Mouse (Mus musculus) skeletal muscle tissue, adult 2 months (tissue): ENCODE data around the gene Zfp809.
"Not testable (repeated sequence)": the region's sequence is repeated elsewhere in the genome, so short reads cannot be mapped to it uniquely, and the experiment has no call there.

Experiments
- DNase-seq: peaks from one replicate; pipeline ENCODE4 v3.0.0-alpha.2; 2012; ENCODE audit warnings: low read depth, low spot score

Gene Zfp809

DNA sequence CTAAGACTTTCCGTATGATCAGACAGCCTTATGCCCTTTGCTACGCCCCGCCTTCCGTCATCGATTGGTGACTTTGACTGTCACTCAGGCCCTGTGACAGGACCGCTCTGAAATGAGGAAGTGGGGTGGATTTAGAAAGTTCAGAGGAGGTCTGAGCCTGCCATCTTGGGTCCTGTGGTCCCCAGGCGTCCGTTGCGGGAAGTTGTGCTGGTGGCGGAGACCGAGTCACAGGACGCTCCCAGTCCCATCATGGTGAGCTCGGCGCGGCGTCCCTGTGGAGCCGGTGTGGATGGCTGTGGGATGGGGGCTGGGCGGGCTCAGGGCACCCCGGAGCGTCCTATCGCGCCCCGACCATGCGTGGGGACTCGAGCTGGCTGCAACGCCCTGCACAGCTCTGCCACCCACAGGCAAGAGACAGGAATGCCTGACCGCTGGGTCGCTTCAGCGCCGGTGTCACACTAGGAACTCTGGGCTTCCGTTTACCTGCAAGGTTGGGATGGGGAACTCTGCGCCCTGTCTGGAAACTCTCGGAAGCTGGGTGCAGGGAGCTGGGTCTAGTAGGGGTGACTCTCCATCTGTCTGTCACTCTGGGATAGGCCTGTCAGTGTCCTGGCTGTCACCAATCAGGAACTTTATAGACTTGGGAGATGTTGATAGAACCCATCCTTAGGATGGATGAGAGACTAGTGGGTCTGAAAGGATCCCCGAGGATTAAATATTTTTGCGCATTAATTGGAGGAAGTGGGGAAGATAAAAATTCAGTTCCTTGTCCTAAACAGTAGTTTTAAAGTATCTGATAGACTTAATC lies at the start of gene Zfp809:
Zfp809 (plus strand) TSS at position 134 of the 808 bp plus-strand sequence.
- peak; percentile 97 for DNase-seq

DNA sequence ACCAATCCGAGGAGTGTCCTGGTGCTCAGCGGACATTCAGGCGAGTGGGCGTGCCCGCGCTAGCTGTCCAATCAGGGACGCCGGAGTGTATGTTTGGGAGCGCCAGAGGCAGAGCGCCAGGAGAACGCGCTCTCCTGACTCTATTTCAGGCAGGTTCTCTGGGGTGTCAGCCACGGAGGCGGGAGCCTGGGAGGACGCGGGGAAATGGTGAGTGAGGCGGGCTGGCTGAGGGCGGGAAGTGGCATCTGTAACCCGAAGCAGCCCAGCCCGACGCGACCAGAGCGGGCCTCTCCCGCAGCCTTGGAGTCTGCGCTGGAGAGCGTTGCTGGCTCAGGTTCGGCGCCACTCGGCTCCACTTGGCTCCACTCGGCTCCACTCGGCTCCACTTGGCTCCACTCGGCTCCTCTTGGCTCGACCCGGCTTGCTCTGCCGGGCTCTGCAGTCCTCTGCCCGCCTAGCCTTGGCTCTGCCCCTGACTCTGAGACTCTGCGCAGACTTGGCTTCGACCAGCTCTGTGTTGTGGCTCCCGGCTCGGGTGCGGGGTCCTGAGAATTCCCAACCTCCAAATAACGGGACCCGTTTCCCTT lies 37.4 kb upstream of the Zfp809 start, which contains the start of gene Zfp872:
Zfp872 (plus strand) TSS at position 66 of the 587 bp plus-strand sequence.
- DNase-seq: peak; percentile 4

DNA sequence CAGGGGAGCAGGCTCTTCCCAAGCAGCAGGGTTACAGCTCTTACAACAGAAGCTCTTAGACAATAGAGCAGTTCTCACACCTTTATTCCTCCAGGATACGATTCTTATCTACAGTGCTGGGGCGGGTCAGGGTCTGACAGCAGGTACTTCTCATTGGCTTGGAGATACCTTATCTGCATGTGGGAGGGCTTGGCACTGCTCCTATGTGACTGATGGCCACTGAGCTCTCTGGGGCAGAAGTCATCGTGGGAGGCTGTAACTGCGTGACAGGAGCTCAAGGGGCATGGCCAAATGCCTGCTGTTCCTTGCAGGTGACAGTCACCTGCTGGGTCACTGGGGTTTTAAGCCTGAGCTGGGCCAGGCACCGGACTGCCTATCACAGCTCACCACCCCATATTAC lies 29.1 kb upstream of the Zfp809 start:
- no peak for DNase-seq

DNA sequence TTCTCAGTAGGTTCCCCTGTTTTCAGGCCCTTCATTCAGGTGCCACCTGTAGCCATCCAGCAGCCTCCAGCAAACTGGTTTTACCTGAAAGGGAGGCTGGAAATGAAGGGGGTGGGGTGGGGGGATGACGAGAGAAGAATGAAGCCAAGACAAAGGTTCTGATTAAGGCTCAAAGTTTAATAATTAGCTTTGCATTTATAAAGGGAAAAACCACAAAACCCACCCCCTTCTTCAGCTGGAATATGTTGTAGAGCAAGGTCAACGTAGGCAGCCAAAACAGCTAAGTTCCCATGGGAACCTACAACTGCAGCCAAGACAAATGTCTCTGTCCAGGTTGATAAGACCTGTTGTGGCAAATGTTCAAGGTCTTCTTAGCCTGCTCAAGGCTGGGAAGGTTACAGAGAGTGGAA lies 11.7 kb upstream of the Zfp809 start:
- no peak for DNase-seq

DNA sequence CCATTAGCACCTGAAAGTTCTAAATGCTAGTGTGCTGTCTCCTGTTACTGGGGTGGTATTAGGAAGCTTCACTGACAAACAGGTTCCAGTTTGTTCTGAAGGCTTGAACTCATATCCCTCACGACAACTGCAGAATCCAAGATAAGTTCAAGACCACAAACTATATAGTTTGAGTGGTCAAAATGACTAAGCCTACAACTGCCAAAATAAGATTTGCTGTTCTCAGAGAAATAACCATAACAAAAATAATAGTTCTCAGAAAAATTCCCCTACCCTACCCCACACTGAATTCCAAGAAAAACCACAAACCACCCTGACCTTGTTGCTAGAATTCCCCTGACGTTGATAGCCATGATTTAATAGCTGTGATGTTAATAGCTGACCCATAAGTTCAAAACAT lies 11.0 kb upstream of the Zfp809 start:
- no peak for DNase-seq

DNA sequence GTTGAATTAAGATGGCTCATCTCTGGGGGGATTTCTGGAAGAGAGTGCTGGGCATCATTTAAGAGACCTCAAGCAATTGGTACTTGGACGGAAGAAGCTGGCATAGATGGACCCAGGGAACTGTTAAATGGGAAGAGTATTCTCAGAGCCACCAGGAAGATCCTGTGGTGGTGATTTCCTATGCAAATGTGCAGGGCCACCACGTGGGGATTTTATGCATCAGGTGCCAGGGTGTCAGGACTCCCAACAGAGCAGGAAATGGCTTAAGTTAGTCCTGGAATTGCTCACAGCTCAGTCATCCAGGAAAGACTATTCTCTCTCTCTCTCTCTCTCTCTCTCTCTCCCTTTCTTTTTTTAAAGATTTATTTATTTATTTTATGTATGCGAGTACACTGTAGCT lies 8.8 kb upstream of the Zfp809 start:
- DNase-seq: no peak

DNA sequence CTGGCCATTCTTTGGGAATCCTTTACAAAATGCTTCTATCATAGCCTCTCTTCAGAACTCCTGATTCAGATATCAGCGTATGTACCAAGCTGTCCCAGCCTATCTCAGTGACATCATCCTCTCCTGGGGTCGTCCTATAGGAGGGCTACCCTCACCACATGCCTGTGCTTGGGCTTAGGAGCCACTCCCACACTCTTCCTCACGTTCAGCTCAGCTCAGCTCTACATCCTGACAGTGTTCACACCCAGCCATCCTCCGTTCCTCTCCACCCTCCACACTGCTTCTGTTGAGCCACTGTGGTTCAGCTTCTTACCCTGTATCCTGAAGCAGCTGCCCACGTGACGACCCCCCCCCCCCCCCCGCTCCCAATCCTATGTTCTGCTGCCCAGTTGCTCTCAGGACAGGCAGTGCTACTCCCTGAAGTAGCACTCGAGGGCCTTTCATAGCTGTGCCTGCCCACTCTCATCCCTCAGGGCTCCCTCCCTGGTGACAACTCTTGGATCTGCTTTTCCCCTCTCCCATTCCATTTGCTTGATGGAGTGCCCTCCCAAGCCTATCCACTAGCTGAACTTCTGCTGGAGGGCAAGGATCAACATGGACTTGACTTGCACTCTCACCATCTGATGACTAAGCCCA lies 7.5 kb upstream of the Zfp809 start:
- no peak for DNase-seq

DNA sequence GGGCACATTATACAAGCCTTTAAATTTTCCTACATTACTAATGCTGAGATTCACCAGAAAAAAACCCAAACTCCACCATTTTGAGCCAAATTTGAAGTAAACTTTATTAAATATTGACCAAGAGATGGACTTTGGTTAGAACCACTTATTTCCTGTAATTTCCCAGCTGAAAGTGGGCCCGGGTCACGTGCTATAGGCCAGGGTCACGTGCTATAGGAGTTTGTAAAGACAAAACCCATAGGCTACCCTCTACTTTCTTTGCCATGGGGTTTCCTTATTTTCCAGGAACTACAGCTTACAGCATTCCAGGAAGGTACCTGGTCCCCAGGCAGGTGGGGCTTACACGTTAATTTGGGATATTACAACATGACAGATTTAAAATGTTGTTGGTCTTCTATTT lies 1.4 kb upstream of the Zfp809 start:
- DNase-seq: no peak

DNA sequence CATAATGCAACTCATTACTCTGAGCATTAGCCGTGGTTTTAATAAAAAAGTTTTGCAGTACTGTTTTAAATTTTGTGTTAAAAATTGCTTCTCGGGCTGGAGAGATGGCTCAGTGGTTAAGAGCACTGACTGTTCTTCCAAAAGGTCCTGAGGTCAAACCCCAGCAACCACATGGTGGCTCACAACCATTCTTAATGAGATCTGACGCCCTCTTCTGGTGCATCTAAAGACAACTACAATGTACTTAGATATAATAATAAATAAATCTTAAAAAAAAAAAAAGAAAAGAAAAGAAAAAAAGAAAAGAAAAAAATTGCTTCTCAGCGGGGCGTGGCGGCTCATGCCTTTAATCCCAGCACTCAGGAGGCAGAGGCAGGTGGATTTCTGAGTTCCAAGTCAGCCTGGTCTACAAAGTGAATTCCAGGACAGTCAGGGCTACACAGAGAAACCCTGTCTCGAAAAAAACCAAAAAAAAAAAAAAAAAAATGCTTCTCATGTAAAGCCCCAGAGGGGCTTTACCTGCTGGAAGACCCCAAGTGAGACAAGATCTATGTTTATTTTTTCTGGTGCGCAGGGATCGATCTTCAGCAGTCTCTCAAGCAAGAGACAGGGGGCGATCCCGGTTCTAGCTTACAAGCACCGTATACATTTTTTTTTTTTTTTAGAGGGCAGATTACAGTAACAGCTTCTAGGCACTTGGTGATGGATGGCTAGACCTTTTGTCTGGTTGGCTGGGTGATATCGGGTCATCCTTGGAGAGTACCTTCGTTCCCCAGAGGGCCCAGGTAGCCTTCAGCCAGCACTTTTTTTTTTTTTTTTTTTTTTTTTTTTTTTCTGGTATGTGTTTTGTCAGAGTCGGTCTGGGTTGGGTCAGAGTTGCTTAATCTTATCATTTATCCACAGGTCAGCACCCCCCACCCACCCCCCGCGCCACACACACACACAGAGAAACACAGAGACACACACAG lies 694 bp upstream of the Zfp809 start:
- DNase-seq: no peak

DNA sequence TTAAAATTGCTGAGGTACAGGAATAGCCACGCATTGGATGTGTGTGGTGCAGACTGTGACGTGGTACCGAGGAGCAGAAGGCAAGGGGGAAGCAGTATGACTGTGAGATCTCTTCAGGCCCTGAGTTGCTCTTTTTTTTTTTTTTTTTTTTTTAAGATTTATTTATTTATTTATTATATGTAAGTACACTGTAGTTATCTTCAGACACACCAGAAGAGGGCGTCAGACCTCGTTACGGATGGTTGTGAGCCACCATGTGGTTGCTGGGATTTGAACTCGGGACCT lies 817 bp downstream of the Zfp809 start:
- DNase-seq: not testable (repeated sequence)

DNA sequence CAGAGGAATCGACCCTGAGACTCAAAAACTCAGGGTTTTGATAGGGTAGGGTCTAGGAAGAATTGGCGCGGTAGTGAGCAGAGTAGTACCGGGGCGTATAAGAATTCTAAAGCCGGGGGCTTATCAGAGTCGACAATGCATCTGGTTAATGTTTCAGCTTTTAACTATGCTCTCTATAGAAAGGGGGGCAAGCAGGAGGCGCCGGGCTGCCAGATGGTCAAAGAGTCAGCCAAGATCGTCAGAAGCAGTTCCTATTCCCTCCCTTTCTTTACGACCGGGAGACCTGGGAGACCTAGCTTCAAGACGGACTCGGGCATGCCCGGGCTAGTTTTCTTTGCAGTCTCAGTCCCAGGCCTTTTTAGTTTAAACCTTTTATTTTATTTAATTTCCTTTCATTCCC lies 1.3 kb downstream of the Zfp809 start:
- no peak for DNase-seq

DNA sequence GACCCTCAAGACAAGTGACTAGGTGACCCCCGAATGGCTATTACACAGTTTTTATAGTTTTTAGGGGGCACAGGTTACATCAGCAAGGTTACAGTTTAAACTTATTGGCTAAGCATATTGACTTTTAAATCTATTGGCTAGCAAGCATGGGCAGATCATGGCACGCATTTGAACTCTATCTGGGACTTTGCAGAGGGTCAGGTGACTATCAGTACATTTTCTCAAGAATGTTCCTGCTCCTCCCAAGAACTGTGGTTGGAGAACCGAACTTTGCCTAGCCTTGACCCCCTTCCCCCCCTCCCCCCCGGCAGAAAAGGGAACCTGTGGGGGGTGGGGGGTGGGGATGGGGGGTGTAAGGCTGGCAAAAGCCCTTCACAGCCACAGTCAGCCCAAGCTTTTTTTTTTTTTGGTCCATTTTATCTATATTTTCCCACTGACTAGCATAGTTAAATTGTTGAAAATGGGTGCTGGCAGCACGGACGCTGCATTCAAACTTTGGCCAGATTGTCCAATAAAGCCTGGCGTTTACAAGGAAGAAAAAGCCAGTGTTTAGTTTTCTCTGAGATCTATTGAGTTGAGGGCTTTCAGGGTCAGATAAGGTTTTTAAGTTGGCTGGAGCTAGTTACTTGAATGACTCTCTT lies 4.0 kb downstream of the Zfp809 start:
- DNase-seq: no peak

DNA sequence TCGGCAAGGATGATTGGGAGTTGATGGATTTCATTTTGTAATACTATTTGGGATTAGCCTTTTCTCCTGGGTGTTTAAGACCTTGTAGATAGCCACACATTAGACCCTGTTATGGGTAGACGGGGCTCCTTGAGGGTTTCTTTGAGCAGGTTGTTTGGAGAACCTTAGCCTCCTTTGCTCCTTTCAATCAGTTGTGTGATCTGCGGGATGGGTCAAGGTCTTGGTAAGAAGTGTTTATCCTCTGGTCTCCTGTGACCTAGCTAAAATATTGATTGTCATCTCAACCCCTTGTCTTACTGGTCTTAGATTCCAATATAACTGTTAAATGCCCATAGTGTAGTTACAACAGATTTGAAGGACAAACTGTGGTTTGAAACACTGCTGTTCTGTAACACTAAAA lies 4.5 kb downstream of the Zfp809 start:
- DNase-seq: no peak

DNA sequence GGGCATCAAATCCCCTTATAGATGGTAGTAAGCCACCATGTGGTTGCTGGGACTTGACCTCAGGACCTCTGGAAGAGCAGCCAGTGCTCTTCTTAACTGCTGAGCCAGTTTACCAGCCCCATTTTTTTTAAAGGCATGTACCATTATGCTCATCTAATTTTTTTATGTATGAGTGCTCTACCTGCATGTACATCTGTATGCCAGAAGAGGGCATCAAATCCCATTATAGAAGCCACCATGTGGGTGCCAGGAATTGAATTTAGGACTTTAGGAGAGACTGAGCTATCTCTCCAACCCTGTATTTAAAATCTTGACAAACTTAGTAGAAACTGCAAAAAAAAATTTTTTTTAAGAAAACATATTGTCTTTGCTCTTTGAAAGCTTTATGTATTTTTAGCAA lies 5.0 kb downstream of the Zfp809 start:
- no peak for DNase-seq

DNA sequence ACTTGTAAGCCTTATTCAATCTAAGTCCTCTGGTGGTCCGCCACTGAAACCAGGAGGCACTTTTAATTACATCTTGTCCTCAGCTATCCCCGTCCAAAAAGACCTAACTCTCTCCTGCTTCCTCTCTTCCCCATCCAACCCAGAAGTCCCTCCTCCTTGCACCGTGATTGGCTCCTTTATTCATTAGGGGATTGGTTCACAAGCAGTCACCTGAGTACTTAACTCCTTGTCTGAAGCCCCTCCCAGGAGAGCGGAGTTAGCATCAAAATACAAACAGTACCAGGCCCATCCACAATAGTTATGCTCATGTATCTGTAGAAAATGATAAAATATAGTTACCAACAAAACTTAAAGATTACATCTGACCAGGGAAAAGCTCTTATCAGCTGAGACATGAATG lies 14.5 kb downstream of the Zfp809 start:
- DNase-seq: no peak

DNA sequence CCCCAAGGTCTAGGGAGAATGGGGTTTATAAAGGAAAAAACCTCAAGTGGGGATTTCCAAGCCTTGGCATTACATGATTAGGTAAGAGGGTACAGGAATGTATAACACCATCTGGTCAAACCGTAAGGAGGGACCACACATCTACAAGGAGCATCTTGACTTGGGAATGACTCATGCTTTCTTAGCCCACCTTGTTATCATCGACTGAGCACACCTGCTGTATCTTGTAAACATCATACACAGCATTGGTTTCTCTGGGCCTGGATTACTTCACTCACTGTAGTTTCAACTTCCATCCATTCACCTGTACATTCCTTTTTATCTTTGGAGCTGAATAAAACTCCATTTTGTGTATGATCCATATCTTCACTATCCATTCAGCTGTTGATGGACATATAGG lies 18.7 kb downstream of the Zfp809 start:
- no peak for DNase-seq

DNA sequence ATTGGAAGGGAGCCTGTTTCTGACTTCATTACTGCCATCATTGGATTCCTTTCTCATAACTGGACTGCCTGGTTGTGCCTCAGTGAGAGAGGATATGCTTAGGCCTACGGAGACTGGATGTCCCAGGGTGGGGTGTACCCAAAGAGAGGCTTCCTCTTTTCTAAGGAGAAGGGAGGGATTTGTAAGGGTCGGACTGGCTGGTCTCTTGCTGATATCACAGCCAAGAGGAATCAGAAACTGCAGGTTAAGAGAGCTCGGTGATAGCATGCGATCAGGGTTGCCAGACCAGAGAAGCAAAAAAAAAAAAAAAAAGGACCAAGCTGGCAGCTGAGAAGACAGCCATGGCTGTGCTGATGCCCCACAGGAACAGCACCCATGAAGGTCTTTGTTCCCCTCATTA lies 31.1 kb downstream of the Zfp809 start:
- DNase-seq: no peak

DNA sequence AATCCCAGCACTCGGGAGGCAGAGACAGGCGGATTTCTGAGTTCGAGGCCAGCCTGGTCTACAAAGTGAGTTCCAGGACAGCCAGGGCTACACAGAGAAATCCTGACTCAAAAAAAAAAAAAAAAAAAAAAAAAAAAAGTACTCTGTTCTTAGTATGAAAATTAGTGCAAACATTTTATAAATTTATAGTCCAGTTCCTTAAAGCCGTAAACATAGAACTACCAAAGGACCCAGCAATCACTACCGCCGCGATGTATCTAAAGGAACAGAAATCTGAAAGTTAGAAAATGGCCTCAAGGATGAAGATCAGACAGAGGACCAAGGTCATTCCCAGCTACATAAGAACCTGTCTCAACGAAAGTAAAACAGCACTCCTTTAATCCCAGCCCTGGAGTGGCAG lies 33.3 kb downstream of the Zfp809 start:
- no peak for DNase-seq

DNA sequence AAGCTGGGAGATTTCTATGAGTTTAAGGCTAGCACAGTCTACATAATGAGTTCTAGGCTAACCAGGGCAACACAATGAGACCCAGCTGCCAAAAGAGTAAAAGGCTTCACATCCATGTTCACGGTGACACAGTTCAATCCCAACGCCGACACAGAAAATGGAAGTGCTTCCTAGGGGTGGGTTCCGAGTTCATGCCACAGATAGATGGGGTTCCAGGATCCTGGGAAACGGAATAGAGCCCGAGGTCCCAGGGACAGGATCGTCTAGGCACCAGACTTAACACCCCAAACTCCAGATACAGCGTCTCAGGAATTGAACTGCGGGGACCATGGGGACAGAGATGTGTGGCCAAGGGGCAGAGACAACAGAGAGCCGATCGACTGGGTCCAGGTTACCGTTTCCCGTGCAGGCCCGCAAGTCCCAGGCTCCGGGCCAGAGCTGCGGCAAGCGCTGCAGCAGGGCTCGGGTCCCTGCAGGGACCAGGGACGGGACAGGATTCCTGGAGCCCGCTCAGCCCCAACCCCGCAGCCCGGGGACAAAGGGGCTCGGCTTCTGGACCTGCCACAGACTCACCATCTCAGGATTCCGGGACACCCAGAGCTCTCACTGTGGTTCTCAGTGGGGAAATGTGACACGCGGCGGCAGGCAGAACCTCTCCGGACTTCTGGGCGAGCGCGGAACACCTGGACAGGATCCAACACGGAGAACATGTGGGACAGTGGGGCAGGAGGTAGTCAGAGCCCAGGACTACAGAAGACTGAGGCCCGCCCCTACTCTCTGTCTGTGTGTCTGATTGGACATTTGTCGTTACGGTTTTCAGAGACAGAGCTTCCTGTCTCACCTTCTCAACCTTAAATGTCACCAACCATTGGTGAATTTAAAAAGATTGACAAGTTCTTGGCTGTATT lies 33.9 kb downstream of the Zfp809 start, which contains the start of gene Zfp599:
Zfp599 (minus strand) TSS at position 712 of the 908 bp plus-strand sequence.
- peak; percentile 10 for DNase-seq

DNA sequence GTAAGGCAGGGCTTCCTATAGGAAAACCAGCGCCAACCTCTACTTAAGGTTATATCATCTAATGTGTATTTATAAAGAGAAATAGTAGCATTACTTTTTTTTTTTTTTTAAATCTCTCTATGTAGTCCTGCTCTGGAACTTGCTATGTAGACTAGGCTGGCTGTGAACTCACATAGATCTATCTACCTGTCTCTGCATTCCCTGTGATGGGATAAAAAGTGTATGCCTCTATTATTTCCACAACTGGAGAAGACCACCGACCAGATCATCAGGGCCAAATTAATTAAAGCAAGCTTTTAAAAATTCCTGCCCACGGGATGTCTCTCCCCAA lies 34.5 kb downstream of the Zfp809 start:
- no peak for DNase-seq
